Mouse (Mus musculus): ENCODE measurements around the gene Adap1.
A peak's percentile ranks its signal among the peaks of the same experiment; 100 is the strongest.

The Adap1 gene

DNA sequence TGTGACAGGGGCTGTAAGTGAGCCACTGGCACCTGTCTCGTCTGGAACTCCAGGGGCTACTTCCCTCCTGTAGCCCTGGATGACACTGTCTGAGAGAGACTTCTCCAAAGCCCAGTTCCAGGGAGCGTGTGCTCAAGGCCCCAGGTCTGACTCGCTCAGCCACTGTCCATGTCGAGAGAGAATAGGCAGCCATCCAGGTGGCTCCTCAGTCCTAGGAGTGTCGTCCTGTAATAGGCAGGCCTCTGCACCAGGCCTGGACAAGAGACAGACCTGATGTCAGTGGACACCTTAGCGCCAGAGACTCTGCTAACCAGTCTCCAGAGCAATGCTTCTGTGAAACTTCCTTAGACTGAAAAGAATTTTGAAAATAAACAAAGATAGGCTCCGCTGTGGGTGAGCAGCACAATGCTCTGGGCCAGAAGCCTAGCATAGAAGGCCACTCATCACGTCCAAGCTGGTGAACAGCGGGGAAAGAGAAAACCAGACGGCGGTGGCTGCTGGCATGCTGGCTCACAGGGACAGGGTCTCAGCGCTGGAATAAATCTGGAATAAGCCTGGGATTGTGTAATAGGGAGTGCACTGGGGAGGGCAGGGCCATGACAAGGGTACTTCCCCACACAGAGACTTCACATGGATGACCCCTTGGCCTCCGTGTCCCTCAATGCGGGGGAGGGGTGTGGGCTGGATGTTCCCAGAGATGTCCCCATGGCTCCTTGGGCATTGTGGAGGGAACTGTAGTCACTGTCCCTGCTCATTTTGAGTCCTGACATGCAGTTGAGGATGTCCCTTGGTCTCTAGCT is 39.1 kb downstream of the Adap1 start:
- no peak for DNase-seq (ENCODE audit: low spot score in 2 of 2)

- no peak for DNase-seq (ENCODE audit: low spot score in 2 of 2)
These were observed 39.9 kb downstream of the Adap1 start for GRCm38 (mm10) chr5:139285383-139286067.

DNA sequence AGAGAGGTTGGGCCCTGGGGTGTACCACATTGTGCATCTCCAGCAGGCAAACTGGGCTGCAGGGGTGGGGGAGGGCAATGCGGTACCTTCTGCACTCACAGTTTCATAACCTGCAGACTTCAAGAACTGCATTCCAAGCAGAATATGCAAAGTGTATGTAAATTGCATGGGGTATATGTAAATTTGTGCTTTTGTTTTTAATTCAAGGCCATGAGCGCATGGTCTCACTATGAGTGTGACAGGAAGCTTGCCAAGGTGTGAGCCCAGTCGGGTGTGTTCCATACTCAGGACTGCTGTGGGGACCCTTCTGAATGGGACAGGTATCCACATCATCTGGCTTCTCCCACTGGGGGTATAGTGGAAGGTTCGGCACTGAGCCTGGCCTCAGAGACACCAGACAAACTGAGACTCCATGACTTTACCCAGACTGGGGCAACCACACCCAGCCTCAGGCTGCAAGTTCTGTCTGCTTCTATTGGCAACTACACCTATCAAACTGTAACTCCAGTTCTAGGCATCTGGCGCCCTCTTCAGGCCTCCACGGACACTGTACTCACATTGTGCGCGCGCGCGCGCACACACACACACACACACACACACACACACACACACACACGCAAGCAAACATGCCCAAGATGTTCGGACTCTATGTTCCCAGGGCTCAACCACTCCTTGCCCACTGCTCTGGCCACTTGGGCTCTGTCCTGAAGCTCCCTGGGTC is 41.8 kb downstream of the Adap1 start:
- no peak for DNase-seq (ENCODE audit: low spot score in 2 of 2)

DNA sequence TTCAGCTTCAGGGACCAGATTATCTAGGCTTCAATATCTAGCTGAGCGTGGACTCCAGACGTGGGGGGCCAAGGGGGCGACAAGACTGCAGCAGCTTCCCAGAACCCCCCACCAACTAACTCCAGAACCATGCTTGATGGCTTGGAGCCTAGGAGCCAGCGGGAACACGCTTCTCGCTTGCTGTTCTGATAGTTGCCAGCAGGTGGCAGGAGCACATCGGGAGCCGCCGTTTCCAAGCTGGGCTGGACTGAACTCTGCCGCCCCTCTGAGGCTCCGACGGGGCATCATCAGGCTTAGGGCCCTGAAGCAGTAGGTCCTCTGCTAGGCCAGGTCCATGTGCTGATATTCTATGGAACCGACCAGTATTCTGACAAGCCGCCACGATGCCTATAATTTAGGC is 43.2 kb downstream of the Adap1 start:
- DNase-seq (ENCODE audit: low spot score in 2 of 2) = peak in 1 of 2 experiments; percentile 80

DNA sequence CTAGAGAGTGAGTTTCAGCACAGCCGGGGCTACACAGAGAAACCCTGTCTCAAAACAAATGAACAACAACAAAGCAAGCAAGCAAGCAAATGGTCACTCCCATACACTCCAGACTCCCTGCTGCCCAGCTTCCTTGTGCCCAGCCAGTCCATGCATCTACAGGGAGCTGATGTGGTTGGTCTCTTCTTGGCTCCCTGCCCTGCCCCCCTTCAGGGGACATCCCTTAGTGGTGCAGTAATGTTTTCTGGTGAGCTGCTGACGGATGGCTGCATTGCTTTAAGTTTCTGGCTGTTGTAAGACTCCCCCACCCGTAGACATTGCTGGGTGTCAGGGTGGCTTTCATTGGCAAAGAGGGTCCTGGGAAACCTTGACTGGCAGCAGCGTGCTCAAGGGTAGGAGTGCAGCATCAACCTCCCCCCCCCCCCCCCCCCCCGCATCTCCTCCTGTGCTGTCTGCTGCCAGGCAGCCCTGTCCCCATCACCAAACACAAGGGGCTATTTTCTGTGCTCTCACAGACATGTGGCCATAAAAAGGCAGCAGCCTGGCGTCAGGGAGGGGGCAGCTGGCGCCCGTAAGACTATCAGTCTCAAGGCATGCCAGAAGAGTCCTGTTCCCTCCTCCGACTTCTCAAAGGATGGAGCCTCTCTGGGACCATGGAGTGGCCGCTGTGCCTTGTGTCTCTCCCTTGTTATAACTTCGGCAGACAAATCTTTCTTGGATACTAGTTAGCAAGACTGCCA is 43.9 kb downstream of the Adap1 start:
- DNase-seq (ENCODE audit: low spot score in 2 of 2) = no peak

DNA sequence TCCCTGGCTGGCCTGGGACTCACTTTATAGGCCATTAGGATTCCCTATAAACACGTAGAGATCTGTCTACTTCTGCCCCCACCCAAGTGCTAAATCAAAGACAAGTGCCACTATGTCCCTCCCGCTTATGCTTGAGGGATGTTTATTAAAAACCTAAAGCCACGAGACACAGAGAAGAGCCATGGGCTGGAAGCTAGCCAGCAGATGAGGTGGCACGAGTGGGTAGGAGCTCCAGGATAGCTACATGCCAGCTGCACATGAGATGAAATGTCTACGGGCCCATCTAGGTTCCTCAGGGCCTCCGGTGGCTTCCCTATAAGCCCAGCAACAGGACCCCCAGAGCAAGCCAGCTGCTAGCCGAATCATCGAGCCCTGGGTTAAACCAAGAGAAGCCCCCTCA is 48.1 kb downstream of the Adap1 start:
- no peak for DNase-seq (ENCODE audit: low spot score in 2 of 2)

DNA sequence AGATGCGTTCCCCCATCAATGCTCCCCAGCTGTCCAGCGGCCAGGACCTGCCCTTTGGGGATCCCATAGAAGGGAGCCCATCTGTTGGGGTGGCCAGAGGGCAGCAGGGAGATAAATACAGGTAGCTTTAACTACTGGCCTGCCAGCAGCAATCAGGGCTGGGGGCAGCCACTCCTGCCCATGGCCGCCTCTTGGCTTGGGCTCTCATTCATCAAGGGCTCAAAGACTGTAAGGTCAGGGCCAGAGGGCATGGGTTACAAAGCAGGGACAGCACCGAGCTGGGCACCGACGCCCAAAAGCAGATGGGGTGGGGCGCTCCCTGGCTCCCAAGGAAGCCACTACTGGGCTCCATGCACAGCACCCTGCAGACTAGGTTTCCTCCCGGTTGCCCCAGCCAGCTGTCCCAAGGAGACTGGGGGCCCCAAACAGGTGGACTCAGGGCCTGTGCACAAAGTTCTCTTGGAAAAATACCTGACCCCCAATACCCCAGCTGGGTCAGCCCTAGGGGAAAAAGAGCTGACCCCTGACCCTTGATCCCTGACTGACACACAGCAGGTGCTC is 53.3 kb downstream of the Adap1 start:
- no peak for DNase-seq (ENCODE audit: low spot score in 2 of 2)

- no peak for DNase-seq (ENCODE audit: low spot score in 2 of 2)
These were observed 54.5 kb downstream of the Adap1 start for GRCm38 (mm10) chr5:139270806-139271521.

GRCm38 (mm10) chr5:139267661-139268060 is 57.8 kb downstream of the Adap1 start:
- DNase-seq (ENCODE audit: low spot score in 2 of 2) = no peak

DNA sequence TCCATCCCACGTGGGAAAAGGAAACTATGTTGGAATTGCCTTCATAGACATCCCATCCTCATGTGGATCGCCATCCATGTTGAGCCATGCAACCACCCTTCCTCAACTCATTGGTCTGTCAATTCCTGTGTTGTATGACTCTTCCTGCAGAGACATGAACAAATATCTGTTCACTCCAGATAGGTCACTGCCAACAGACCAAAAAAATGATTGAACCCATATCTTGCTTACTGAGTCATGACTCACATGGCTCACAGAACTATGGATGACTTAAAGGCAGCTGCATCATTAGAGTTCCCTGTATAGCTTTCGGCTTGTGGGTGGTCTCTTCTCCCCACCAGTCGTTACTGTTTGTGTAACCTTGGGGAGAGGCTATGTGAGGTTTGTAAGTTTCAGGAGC is 64.0 kb downstream of the Adap1 start:
- DNase-seq (ENCODE audit: low spot score in 2 of 2) = no peak

- DNase-seq (ENCODE audit: low spot score in 2 of 2) = no peak
These were observed 65.6 kb downstream of the Adap1 start for GRCm38 (mm10) chr5:139259853-139260252.

GRCm38 (mm10) chr5:139258371-139259035 is 66.9 kb downstream of the Adap1 start:
- DNase-seq (ENCODE audit: low spot score in 2 of 2) = no peak

GRCm38 (mm10) chr5:139257818-139258217 is 67.6 kb downstream of the Adap1 start:
- DNase-seq (ENCODE audit: low spot score in 2 of 2) = no peak

GRCm38 (mm10) chr5:139257265-139257664 is 68.2 kb downstream of the Adap1 start:
- no peak for DNase-seq (ENCODE audit: low spot score in 2 of 2)

DNA sequence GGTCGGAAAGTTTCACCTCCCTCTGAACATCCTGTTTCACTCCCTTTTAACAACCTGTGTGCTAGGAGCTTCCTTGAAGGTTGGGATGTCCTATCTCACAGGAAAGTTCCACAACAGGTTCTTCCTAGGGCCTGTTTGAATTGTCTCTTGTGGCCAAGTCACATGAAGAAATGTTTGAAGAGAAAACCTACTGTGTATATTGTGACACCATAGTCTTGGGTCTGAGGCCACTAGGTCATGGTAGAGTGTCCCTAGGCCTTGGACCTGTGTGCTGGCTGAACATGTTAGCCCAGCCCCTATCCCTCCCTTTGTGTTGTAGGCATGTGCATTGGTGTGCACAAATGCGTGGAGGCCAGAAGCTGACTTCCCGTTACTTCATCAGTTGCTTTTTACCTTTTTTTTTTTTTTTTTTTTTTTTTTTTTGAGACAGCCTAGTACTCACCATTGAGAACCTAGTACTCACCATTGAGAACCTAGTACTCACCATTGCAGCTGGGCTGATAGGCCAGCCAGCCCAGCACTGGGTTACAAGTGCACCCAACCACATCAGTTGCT is 69.1 kb downstream of the Adap1 start:
- no peak for DNase-seq (ENCODE audit: low spot score in 2 of 2)

DNA sequence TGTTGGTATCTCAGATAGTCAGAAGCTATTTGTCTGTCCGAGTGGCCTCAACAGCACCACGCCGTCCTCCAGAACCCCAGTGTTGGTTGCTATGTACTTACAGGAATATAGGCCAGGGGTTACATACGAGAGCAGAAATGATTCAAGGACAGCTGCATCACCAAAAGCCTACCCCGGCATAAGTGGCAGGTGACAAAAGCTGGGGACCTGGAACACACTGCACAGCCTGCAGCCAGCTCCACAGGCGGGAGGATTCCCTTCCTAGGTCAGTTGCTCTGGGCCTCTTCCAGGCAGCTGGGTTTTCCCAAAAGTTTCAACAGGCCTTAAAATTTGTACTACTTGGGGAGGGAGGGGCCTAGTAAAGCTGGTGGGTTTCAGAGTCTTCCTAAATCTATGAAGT is 69.6 kb downstream of the Adap1 start:
- DNase-seq (ENCODE audit: low spot score in 2 of 2) = no peak

DNA sequence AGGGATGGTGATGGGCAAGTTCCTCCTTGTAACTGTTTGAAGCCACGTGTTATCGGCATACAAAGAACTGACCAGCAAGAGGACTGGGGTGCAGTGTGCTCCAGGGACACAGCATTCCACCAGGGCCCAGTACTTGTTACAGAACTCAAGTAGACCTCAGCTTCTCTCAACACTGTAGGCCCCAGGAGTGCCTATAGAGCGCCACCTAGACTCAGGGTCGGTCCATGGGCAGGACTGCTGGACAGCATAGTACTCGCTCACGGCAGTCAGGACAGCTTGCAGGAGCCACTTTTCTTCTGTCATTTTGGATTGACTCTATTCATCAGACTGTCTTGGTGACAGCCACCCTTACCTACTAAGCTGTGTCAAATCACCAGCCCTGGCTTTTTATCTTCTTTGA is 70.5 kb downstream of the Adap1 start:
- no peak for DNase-seq (ENCODE audit: low spot score in 2 of 2)

- no peak for DNase-seq (ENCODE audit: low spot score in 2 of 2)
These were observed 72.1 kb downstream of the Adap1 start for GRCm38 (mm10) chr5:139253301-139253741.

GRCm38 (mm10) chr5:139252910-139253245 is 72.5 kb downstream of the Adap1 start:
- no peak for DNase-seq (ENCODE audit: low spot score in 2 of 2)

All from frontal cortex, postnatal 10 days (tissue).